22 mouse cellular contexts compared by ENCODE assay signal in the genomic region with DNA sequence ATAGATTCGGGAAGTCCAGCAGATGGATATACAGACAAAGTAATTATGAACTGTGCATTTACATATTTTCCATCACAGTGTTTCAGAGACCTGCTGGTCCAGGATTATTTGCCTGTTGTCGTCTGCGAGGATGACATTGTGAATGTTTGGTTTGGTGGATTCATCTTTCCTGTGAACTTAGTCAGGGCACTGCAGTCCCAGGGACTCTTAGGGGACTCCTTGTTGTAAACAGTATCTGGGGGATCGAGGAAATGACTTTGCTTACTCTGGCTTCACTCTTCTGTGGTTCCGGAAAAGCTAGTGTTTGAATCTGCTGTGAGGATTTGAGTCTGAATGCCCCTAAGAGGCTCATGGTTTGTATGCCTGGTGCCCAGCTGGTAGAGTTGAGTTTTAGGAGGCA. TPM values are rescaled to one million over a fixed set of nuclear protein-coding genes. Genes with fewer than 3 reads are reported as not detected.
DNase-seq lines count a peak whose midpoint lies in the region; ATAC-seq and TF ChIP-seq lines count a peak whose summit lies in the region.
"Had no signal": no experiment of that assay in that cellular context is flagged by ENCODE, and none has a peak within 500 bp of the region (broad histone marks: within the 10 kb centered on the region; RNA-seq: fewer than 3 reads in every experiment).

No protein-coding gene starts in this region.

- no peak for TF ChIP-seq CTCF in heart, adult 2 months (IDR thresholded peaks at IDR 0.05)

- no peak overlapping the region for H3K4me3 ChIP-seq in heart, adult 2 months
- no peak overlapping the region for H3K4me3 ChIP-seq in kidney, embryonic 15.5 days (replicated peaks)
- H3K4me3 ChIP-seq in kidney, embryonic 16.5 days (ENCODE audit: low read length), result no peak overlapping the region
- H3K4me3 ChIP-seq in macrophage (ENCODE audit: inconsistent target), result no peak overlapping the region
- H3K4me3 ChIP-seq: embryonic facial prominence, embryonic 13.5 days; embryonic facial prominence, embryonic 15.5 days; erythroblast, embryonic 14.5 days; forebrain, embryonic 10.5 days; forebrain, embryonic 12.5 days had no signal

- H3K27ac ChIP-seq in heart, adult 2 months, result 0 out of 2 replicates have a peak overlapping the region, but pooled peaks have one; percentile 12
- peak overlapping the region; percentile 58 for H3K27ac ChIP-seq in kidney, embryonic 15.5 days
- H3K27ac ChIP-seq in kidney, embryonic 16.5 days (ENCODE audit: low read length), result no peak overlapping the region
- peak overlapping the region; percentile 85 for H3K27ac ChIP-seq in macrophage
- H3K27ac ChIP-seq: embryonic facial prominence, embryonic 13.5 days; forebrain, embryonic 10.5 days; forebrain, embryonic 12.5 days had no signal

- no peak for DNase-seq in heart, adult 2 months
- no peak for DNase-seq in heart, postnatal 14 days
- no peak for DNase-seq in cerebellum, adult 9-11 months
- DNase-seq: adrenal gland, postnatal 10 days; adrenal gland, postnatal 25 days; cerebellum, adult 11-12 months; cerebellum, adult 2 months; cerebellum, adult 9-10 months; cerebellum, postnatal 14 days; cerebellum, postnatal 36 days; embryo, embryonic 11 days had no signal

- no peaks in the 10 kb centered on the region for H3K27me3 ChIP-seq in heart, adult 2 months (ENCODE audit: control insufficient read depth, insufficient read depth, low read length)
- H3K27me3 ChIP-seq in kidney, embryonic 15.5 days, result no peaks in the 10 kb centered on the region
- H3K27me3 ChIP-seq in kidney, embryonic 16.5 days (ENCODE audit: insufficient read depth, low read length), result no peaks in the 10 kb centered on the region
- H3K27me3 ChIP-seq: embryonic facial prominence, embryonic 13.5 days; embryonic facial prominence, embryonic 15.5 days; forebrain, embryonic 12.5 days had no signal

- H3K36me3 ChIP-seq in heart, adult 2 months (ENCODE audit: control insufficient read depth, insufficient read depth, low read length), result 0 out of 2 replicates have a peak, but pooled peaks cover 2% of the 10 kb centered on the region
- no peaks in the 10 kb centered on the region for H3K36me3 ChIP-seq in kidney, embryonic 15.5 days
- no peaks in the 10 kb centered on the region for H3K36me3 ChIP-seq in kidney, embryonic 16.5 days (ENCODE audit: insufficient read depth, low read length)
- no peaks in the 10 kb centered on the region for H3K36me3 ChIP-seq in macrophage (ENCODE audit: inconsistent target)
- H3K36me3 ChIP-seq: embryonic facial prominence, embryonic 13.5 days; embryonic facial prominence, embryonic 15.5 days; forebrain, embryonic 10.5 days; forebrain, embryonic 12.5 days had no signal

- no peak overlapping the region for H3K4me2 ChIP-seq in kidney, embryonic 15.5 days
- H3K4me2 ChIP-seq in kidney, embryonic 16.5 days (replicated peaks; ENCODE audit: low read depth, low read length), result no peak overlapping the region
- H3K4me2 ChIP-seq: embryonic facial prominence, embryonic 13.5 days; embryonic facial prominence, embryonic 15.5 days; forebrain, embryonic 12.5 days had no signal

- peaks cover 26% of the 10 kb centered on the region for H3K4me1 ChIP-seq in heart, adult 2 months (ENCODE audit: control insufficient read depth, insufficient read depth, low read length)
- peaks cover 79% of the 10 kb centered on the region for H3K4me1 ChIP-seq in kidney, embryonic 15.5 days
- H3K4me1 ChIP-seq in kidney, embryonic 16.5 days (ENCODE audit: insufficient read depth, low read length), result peaks cover 57% of the 10 kb centered on the region

- peaks cover 2% of the 10 kb centered on the region; the same call in 1 of the 2 replicates for H3K79me2 ChIP-seq in heart, adult 2 months (replicated peaks; ENCODE audit: control insufficient read depth, insufficient read depth, low read length)
- peaks cover 79% of the 10 kb centered on the region for H3K79me2 ChIP-seq in macrophage (ENCODE audit: inconsistent target)

- 55% methylated on average over 5 of the region's 5 CpGs for WGBS in heart, adult 2 months
- 81% methylated on average over 5 of the region's 5 CpGs for WGBS in kidney, embryonic 15.5 days
- WGBS in kidney, embryonic 16.5 days, result 80% methylated on average over 5 of the region's 5 CpGs
- WGBS in macrophage (ENCODE audit: missing documents), result 61% methylated on average over 5 of the region's 5 CpGs

- no peak for ATAC-seq in kidney, embryonic 15.5 days (replicated peaks; ENCODE audit: low FRiP score)
- no peak for ATAC-seq in kidney, embryonic 16.5 days (ENCODE audit: low FRiP score, low TSS enrichment)
- ATAC-seq: forebrain, embryonic 14.5 days; forebrain, embryonic 16.5 days had no signal

- intact Hi-C loops in heart, adult 2 months (cut with DNase I), result no loop called here
- intact Hi-C loops in heart, postnatal 14 days (cut with DNase I), result no loop called here

- no peak for TF ChIP-seq POLR2A in heart, adult 2 months (IDR thresholded peaks at IDR 0.05; ENCODE audit: insufficient read depth, low read depth, low read length)

- TF ChIP-seq EP300 in heart, adult 2 months (IDR thresholded peaks at IDR 0.05; ENCODE audit: insufficient read depth, low read depth, low read length), result no peak

- no peaks in the 10 kb centered on the region for H3K9me3 ChIP-seq in kidney, embryonic 15.5 days (replicated peaks)
- no peaks in the 10 kb centered on the region for H3K9me3 ChIP-seq in kidney, embryonic 16.5 days (ENCODE audit: low read length)
- H3K9me3 ChIP-seq: embryonic facial prominence, embryonic 15.5 days; forebrain, embryonic 10.5 days; forebrain, embryonic 12.5 days had no signal

- no peak overlapping the region for H3K9ac ChIP-seq in heart, adult 2 months (ENCODE audit: low read depth, low read length)
- no peak overlapping the region for H3K9ac ChIP-seq in kidney, embryonic 15.5 days
- no peak overlapping the region for H3K9ac ChIP-seq in kidney, embryonic 16.5 days (replicated peaks; ENCODE audit: low read length)
- H3K9ac ChIP-seq: embryonic facial prominence, embryonic 13.5 days; embryonic facial prominence, embryonic 15.5 days; forebrain, embryonic 12.5 days had no signal

RNA-seq across cellular contexts. Expression of a gene that starts 27.8 kb away (rescaled TPM):
- 10 to 100 TPM; 25.4 to 25.6 TPM for total RNA-seq in heart, adult 2 months (2021)
- polyA plus RNA-seq in heart, adult 2 months (2012; rRNA removed), result 8.3 and 13.3 TPM in 2 replicates
- total RNA-seq in heart, postnatal 14 days (2021), result 10 to 100 TPM; 31.5 to 32.8 TPM
- 46.8 and 47.7 TPM in 2 replicates for polyA plus RNA-seq in kidney, embryonic 15.5 days (2015; fragmentation: Nextera tagmentation; extraction: Ambion mirVana)
- 41.4 and 48.4 TPM in 2 replicates for polyA plus RNA-seq in kidney, embryonic 16.5 days (2015; fragmentation: Nextera tagmentation; extraction: Ambion mirVana)
- 100 to 1,000 TPM; 158 to 476 (median 255) TPM for total RNA-seq in macrophage (2018; cell fraction: chromatin; rRNA removed)
- total RNA-seq in macrophage (2018; cell fraction: cytosol; rRNA removed), result 10 to 100 TPM; 14.5 to 38.4 (median 28.0) TPM
- 100 to 1,000 TPM in 10 of 26 experiments, 10 to 100 TPM in 16; 30.8 to 247 (median 82.1) TPM for total RNA-seq in macrophage (2018; cell fraction: nucleus; rRNA removed)
- 15.0 to 24.6 TPM (median 23.4 TPM) in 3 replicates for polyA plus RNA-seq in macrophage (2018)
- total RNA-seq: MEL had no signal
- polyA plus RNA-seq: erythroblast, embryonic 14.5 days had no signal
